Mouse (Mus musculus): ENCODE measurements around the gene Tctn1. TPM values are rescaled to one million over a fixed set of nuclear protein-coding genes. Genes with fewer than 3 reads are reported as not detected.

Tctn1 gene
- polyA plus RNA-seq, 1 experiment from 2014 or later = 6.1 TPM

- Histone ChIP-seq H3K9me3 (no peaks in the 10 kb centered on the region), H3K4me1 (peaks cover 28% of the 10 kb centered on the region), H3K9ac (no peak overlapping the region), H3K27me3 (replicated peaks) (no peaks in the 10 kb centered on the region), H3K4me2 (no peak overlapping the region), H3K27ac (no peak overlapping the region), H3K4me3 (peak overlapping the region; percentile 94), H3K36me3 (replicated peaks) (no peaks in the 10 kb centered on the region)
- WGBS = 27% methylated on average over 2 of the region's 2 CpGs
- ATAC-seq (replicated peaks) = no peak
These were observed 19.5 kb upstream of the Tctn1 start for GRCm38 (mm10) chr5:122283828-122284182.

- Histone ChIP-seq H3K36me3 (replicated peaks) (no peaks in the 10 kb centered on the region), H3K4me1 (peaks cover 11% of the 10 kb centered on the region), H3K4me3 (no peak overlapping the region), H3K9ac (no peak overlapping the region), H3K27ac (no peak overlapping the region), H3K9me3 (no peaks in the 10 kb centered on the region), H3K27me3 (replicated peaks) (no peaks in the 10 kb centered on the region), H3K4me2 (no peak overlapping the region)
- no peak for ATAC-seq (replicated peaks)
- WGBS = 40% methylated on average over 19 of the region's 19 CpGs
These were observed 16.7 kb upstream of the Tctn1 start for GRCm38 (mm10) chr5:122280827-122281462.

- no peak overlapping the region for H3K27ac ChIP-seq
- WGBS = 57% methylated on average over 6 of the region's 6 CpGs
- H3K27me3 ChIP-seq (replicated peaks) = no peaks in the 10 kb centered on the region
- peaks cover 6% of the 10 kb centered on the region for H3K4me1 ChIP-seq
- no peaks in the 10 kb centered on the region for H3K36me3 ChIP-seq (replicated peaks)
- H3K4me2 ChIP-seq = no peak overlapping the region
- no peaks in the 10 kb centered on the region for H3K9me3 ChIP-seq
- no peak overlapping the region for H3K9ac ChIP-seq
- ATAC-seq (replicated peaks) = no peak
- no peak overlapping the region for H3K4me3 ChIP-seq
These were observed 16.2 kb upstream of the Tctn1 start for GRCm38 (mm10) chr5:122280422-122280826.

- WGBS = 85% methylated on average over 12 of the region's 12 CpGs
- H3K27ac ChIP-seq = no peak overlapping the region
- H3K4me2 ChIP-seq = no peak overlapping the region
- no peak for ATAC-seq (replicated peaks)
- H3K4me3 ChIP-seq = no peak overlapping the region
- H3K9me3 ChIP-seq = no peaks in the 10 kb centered on the region
- H3K27me3 ChIP-seq (replicated peaks) = no peaks in the 10 kb centered on the region
- H3K4me1 ChIP-seq = peaks cover 2% of the 10 kb centered on the region; the same call in 1 of the 2 replicates
- H3K9ac ChIP-seq = no peak overlapping the region
- no peaks in the 10 kb centered on the region for H3K36me3 ChIP-seq (replicated peaks)
These were observed 15.7 kb upstream of the Tctn1 start for GRCm38 (mm10) chr5:122279799-122280421.

- Histone ChIP-seq H3K27ac (no peak overlapping the region), H3K36me3 (replicated peaks) (no peaks in the 10 kb centered on the region), H3K4me1 (peaks cover 4% of the 10 kb centered on the region; the same call in 1 of the 2 replicates), H3K9ac (no peak overlapping the region), H3K9me3 (no peaks in the 10 kb centered on the region), H3K4me2 (no peak overlapping the region), H3K27me3 (replicated peaks) (no peaks in the 10 kb centered on the region), H3K4me3 (no peak overlapping the region)
- 84% methylated on average over 7 of the region's 7 CpGs for WGBS
- no peak for ATAC-seq (replicated peaks)
These were observed 14.7 kb upstream of the Tctn1 start for GRCm38 (mm10) chr5:122278946-122279345.

GRCm38 (mm10) chr5:122274785-122275184 is 10.5 kb upstream of the Tctn1 start:
- Histone ChIP-seq H3K9ac (no peak overlapping the region), H3K4me2 (no peak overlapping the region), H3K27ac (no peak overlapping the region), H3K9me3 (no peaks in the 10 kb centered on the region), H3K27me3 (replicated peaks) (no peaks in the 10 kb centered on the region), H3K36me3 (replicated peaks) (no peaks in the 10 kb centered on the region), H3K4me1 (peaks cover 2% of the 10 kb centered on the region; the same call in 1 of the 2 replicates), H3K4me3 (no peak overlapping the region)
- 8% methylated on average over 5 of the region's 5 CpGs for WGBS
- no peak for ATAC-seq (replicated peaks)

- H3K36me3 ChIP-seq (replicated peaks) = no peaks in the 10 kb centered on the region
- H3K27me3 ChIP-seq (replicated peaks) = no peaks in the 10 kb centered on the region
- peaks cover 2% of the 10 kb centered on the region; the same call in 1 of the 2 replicates for H3K4me1 ChIP-seq
- no peaks in the 10 kb centered on the region for H3K9me3 ChIP-seq
- no peak overlapping the region for H3K27ac ChIP-seq
- ATAC-seq (replicated peaks) = no peak
- H3K9ac ChIP-seq = no peak overlapping the region
- 92% methylated on average over 5 of the region's 5 CpGs for WGBS
- H3K4me2 ChIP-seq = no peak overlapping the region
- no peak overlapping the region for H3K4me3 ChIP-seq
These were observed 8.6 kb upstream of the Tctn1 start for GRCm38 (mm10) chr5:122272821-122273220.

GRCm38 (mm10) chr5:122268858-122269604 is 4.8 kb upstream of the Tctn1 start:
- no peak overlapping the region for H3K4me2 ChIP-seq
- H3K9ac ChIP-seq = no peak overlapping the region
- H3K27ac ChIP-seq = no peak overlapping the region
- H3K9me3 ChIP-seq = no peaks in the 10 kb centered on the region
- WGBS = 76% methylated on average over 12 of the region's 12 CpGs
- no peaks in the 10 kb centered on the region for H3K27me3 ChIP-seq (replicated peaks)
- H3K4me3 ChIP-seq = no peak overlapping the region
- no peaks in the 10 kb centered on the region for H3K4me1 ChIP-seq
- no peak for ATAC-seq (replicated peaks)
- H3K36me3 ChIP-seq (replicated peaks) = no peaks in the 10 kb centered on the region

- Histone ChIP-seq H3K4me1 (peaks cover 10% of the 10 kb centered on the region; the same call in 1 of the 2 replicates), H3K9me3 (no peaks in the 10 kb centered on the region), H3K4me3 (no peak overlapping the region), H3K4me2 (no peak overlapping the region), H3K36me3 (replicated peaks) (no peaks in the 10 kb centered on the region), H3K9ac (no peak overlapping the region), H3K27me3 (replicated peaks) (no peaks in the 10 kb centered on the region), H3K27ac (no peak overlapping the region)
- no peak for ATAC-seq (replicated peaks)
- WGBS = 30% methylated on average over 5 of the region's 5 CpGs
These were observed 3.6 kb upstream of the Tctn1 start for GRCm38 (mm10) chr5:122267899-122268298.

GRCm38 (mm10) chr5:122267136-122267535 is 2.9 kb upstream of the Tctn1 start:
- no peaks in the 10 kb centered on the region for H3K27me3 ChIP-seq (replicated peaks)
- no peaks in the 10 kb centered on the region for H3K9me3 ChIP-seq
- H3K4me3 ChIP-seq = no peak overlapping the region
- no peak overlapping the region for H3K27ac ChIP-seq
- peaks cover 14% of the 10 kb centered on the region; the same call in 1 of the 2 replicates for H3K4me1 ChIP-seq
- WGBS = 83% methylated on average over 7 of the region's 7 CpGs
- H3K4me2 ChIP-seq = no peak overlapping the region
- ATAC-seq (replicated peaks) = no peak
- H3K9ac ChIP-seq = no peak overlapping the region
- no peaks in the 10 kb centered on the region for H3K36me3 ChIP-seq (replicated peaks)

- no peak for ATAC-seq (replicated peaks)
- H3K27me3 ChIP-seq (replicated peaks) = no peaks in the 10 kb centered on the region
- H3K27ac ChIP-seq = no peak overlapping the region
- H3K9ac ChIP-seq = no peak overlapping the region
- 98% methylated on average over 2 of the region's 2 CpGs for WGBS
- no peaks in the 10 kb centered on the region for H3K9me3 ChIP-seq
- no peak overlapping the region for H3K4me2 ChIP-seq
- H3K4me1 ChIP-seq = peaks cover 24% of the 10 kb centered on the region; the same call in 1 of the 2 replicates
- H3K4me3 ChIP-seq = no peak overlapping the region
- no peaks in the 10 kb centered on the region for H3K36me3 ChIP-seq (replicated peaks)
These were observed 1.7 kb upstream of the Tctn1 start for GRCm38 (mm10) chr5:122265942-122266341.

- H3K27me3 ChIP-seq (replicated peaks) = no peaks in the 10 kb centered on the region
- H3K9me3 ChIP-seq = no peaks in the 10 kb centered on the region
- H3K4me2 ChIP-seq = no peak overlapping the region
- no peak overlapping the region for H3K27ac ChIP-seq
- peaks cover 28% of the 10 kb centered on the region; the same call in 1 of the 2 replicates for H3K4me1 ChIP-seq
- WGBS = 81% methylated on average over 3 of the region's 3 CpGs
- no peak overlapping the region for H3K9ac ChIP-seq
- ATAC-seq (replicated peaks) = no peak
- H3K4me3 ChIP-seq = no peak overlapping the region
- H3K36me3 ChIP-seq (replicated peaks) = no peaks in the 10 kb centered on the region
These were observed 927 bp upstream of the Tctn1 start for GRCm38 (mm10) chr5:122265187-122265586.

Measured in midbrain, embryonic 15.5 days (tissue).